Comparison of ENCODE assay signal across 9 mouse cellular contexts in the genomic region with DNA sequence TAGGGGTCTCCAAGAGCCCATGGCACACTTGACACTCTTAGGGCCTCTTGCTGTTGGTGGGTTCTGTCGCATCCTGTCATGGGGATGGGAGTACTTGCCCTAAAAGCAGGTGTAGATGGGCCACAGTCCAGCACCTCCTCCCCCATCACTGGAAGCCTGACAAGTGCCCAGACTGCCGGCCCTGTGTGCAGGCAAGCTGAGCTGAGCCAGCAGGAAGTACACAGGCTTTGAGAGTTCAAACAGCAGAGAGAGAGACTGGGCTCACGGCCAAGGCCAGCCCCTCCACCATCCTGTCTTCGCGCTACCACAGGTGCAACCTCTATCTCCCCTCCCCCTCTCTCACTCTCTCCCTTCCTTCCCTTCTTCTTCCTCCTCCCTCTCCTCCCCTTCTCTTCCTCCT. TPM values are rescaled to one million over a fixed set of nuclear protein-coding genes. Genes with fewer than 3 reads are reported as not detected.
DNase-seq lines count a peak whose midpoint lies in the region; ATAC-seq lines count a peak whose summit lies in the region.
"Had no signal": no experiment of that assay in that cellular context is flagged by ENCODE, and none has a peak within 500 bp of the region (broad histone marks: within the 10 kb centered on the region; RNA-seq: fewer than 3 reads in every experiment).

No protein-coding gene starts in this region.

- H3K9ac ChIP-seq in liver, embryonic 16.5 days (ENCODE audit: low read depth, low read length), result no peak overlapping the region
- H3K9ac ChIP-seq in stomach, embryonic 14.5 days (replicated peaks; ENCODE audit: low read depth, low read length), result no peak overlapping the region
- H3K9ac ChIP-seq: neural tube, embryonic 12.5 days had no signal

- no peaks in the 10 kb centered on the region for H3K27me3 ChIP-seq in liver, embryonic 16.5 days (ENCODE audit: control insufficient read depth, insufficient read depth, low read depth, low read length)
- H3K27me3 ChIP-seq in stomach, embryonic 14.5 days (ENCODE audit: control insufficient read depth, insufficient read depth, low read length), result no peaks in the 10 kb centered on the region
- H3K27me3 ChIP-seq: neural tube, embryonic 12.5 days had no signal

- 24% methylated on average over 5 of the region's 5 CpGs for WGBS in liver, embryonic 16.5 days (ENCODE audit: insufficient replicate concordance)
- 21% methylated on average over 5 of the region's 5 CpGs for WGBS in stomach, embryonic 14.5 days

- no peaks in the 10 kb centered on the region for H3K36me3 ChIP-seq in liver, embryonic 16.5 days (ENCODE audit: control insufficient read depth, insufficient read depth)
- H3K36me3 ChIP-seq in stomach, embryonic 14.5 days (ENCODE audit: control insufficient read depth, insufficient read depth, low read length), result no peaks in the 10 kb centered on the region
- H3K36me3 ChIP-seq: neural tube, embryonic 12.5 days had no signal

- peak; percentile 97 for ATAC-seq in inflammation-experienced regulatory T-cells, adult 6 months
- peak; percentile 76 for ATAC-seq in liver, embryonic 16.5 days (ENCODE audit: low read depth)
- peak; percentile 68; the same call in 1 of the 2 replicates for ATAC-seq in stomach, embryonic 14.5 days (ENCODE audit: insufficient number of reproducible peaks, insufficient read depth, low FRiP score, low read depth)

- H3K9me3 ChIP-seq in liver, embryonic 16.5 days (replicated peaks; ENCODE audit: control insufficient read depth, low read length), result no peaks in the 10 kb centered on the region
- no peaks in the 10 kb centered on the region for H3K9me3 ChIP-seq in stomach, embryonic 14.5 days (ENCODE audit: control insufficient read depth, low read depth, low read length)
- H3K9me3 ChIP-seq: neural tube, embryonic 12.5 days had no signal

- peaks cover 11% of the 10 kb centered on the region for H3K4me1 ChIP-seq in liver, embryonic 16.5 days (ENCODE audit: control insufficient read depth, low read depth, low read length)
- H3K4me1 ChIP-seq in stomach, embryonic 14.5 days (ENCODE audit: control insufficient read depth, insufficient read depth, low read length), result peaks cover 3% of the 10 kb centered on the region; the same call in 1 of the 2 replicates
- H3K4me1 ChIP-seq: neural tube, embryonic 12.5 days had no signal

- DNase-seq in cerebellum, postnatal 10 days, result peak; percentile 49 to 64
- DNase-seq in cerebellum, postnatal 36 days, result no peak
- peak; percentile 47 for DNase-seq in NIH3T3 (ENCODE audit: low read depth)
- no peak for DNase-seq in right cerebral cortex, postnatal 4 days
- DNase-seq in cerebellum, adult 11-12 months, result no peak

- no peak overlapping the region for H3K27ac ChIP-seq in liver, embryonic 16.5 days (ENCODE audit: low read length)
- H3K27ac ChIP-seq in stomach, embryonic 14.5 days (ENCODE audit: low read length), result peak overlapping the region; percentile 39; the same call in 1 of the 2 replicates
- H3K27ac ChIP-seq: neural tube, embryonic 12.5 days had no signal

- H3K4me3 ChIP-seq in liver, embryonic 16.5 days (ENCODE audit: low read depth, low read length), result no peak overlapping the region
- H3K4me3 ChIP-seq in stomach, embryonic 14.5 days (ENCODE audit: low read depth, low read length), result no peak overlapping the region
- H3K4me3 ChIP-seq: neural tube, embryonic 12.5 days had no signal

- H3K4me2 ChIP-seq in liver, embryonic 16.5 days (ENCODE audit: low read depth, low read length), result no peak overlapping the region
- H3K4me2 ChIP-seq in stomach, embryonic 14.5 days (replicated peaks; ENCODE audit: low read depth, low read length), result no peak overlapping the region
- H3K4me2 ChIP-seq: neural tube, embryonic 12.5 days had no signal

RNA-seq across cellular contexts. Expression of gene Jade2, which starts 26.2 kb away (rescaled TPM):
- 10 to 100 TPM; 14.1 to 21.5 (median 20.1) TPM for polyA plus RNA-seq in inflammation-experienced regulatory T-cells, adult 6 months (2017; shearing (Covaris generic))
- 0.64 and 0.79 TPM in 2 replicates for polyA plus RNA-seq in liver, embryonic 16.5 days (2015; fragmentation: Nextera tagmentation; extraction: Ambion mirVana)
- polyA plus RNA-seq in stomach, embryonic 14.5 days (2014; fragmentation: Nextera tagmentation; extraction: Ambion mirVana), result 1.5 and 1.8 TPM in 2 replicates

Comparison
In these comparisons a context has a peak if more than half of its experiments do, and no peak if none do; other contexts are left out.
1. DNase-seq: peak in cerebellum, postnatal 10 days (2 of 2) and NIH3T3 (single experiment); none in cerebellum, postnatal 36 days (0 of 2), right cerebral cortex, postnatal 4 days (single experiment) and cerebellum, adult 11-12 months (single experiment).
2. Peak in every context shown above with its lines, with median percentiles within 50 percentile points of each other: ATAC-seq.